Mouse (Mus musculus): ENCODE data around the gene Gpsm1.
"Not testable (repeated sequence)": the region's sequence is repeated elsewhere in the genome, so short reads cannot be mapped to it uniquely, and the experiment has no call there.

Gene Gpsm1

GRCm38 (mm10) chr2:26363481-26363880 lies 48.2 kb downstream of the Gpsm1 start:
- ATAC-seq (ENCODE audit: insufficient number of reproducible peaks, low FRiP score, low TSS enrichment) = no peak

- no peak for ATAC-seq (ENCODE audit: insufficient number of reproducible peaks, low FRiP score, low TSS enrichment)
Measured at GRCm38 (mm10) chr2:26364738-26365465, 49.6 kb downstream of the Gpsm1 start.

GRCm38 (mm10) chr2:26367911-26368310 lies 52.6 kb downstream of the Gpsm1 start:
- no peak for ATAC-seq (ENCODE audit: insufficient number of reproducible peaks, low FRiP score, low TSS enrichment)

GRCm38 (mm10) chr2:26368572-26368971 lies 53.3 kb downstream of the Gpsm1 start:
- no peak for ATAC-seq (ENCODE audit: insufficient number of reproducible peaks, low FRiP score, low TSS enrichment)

GRCm38 (mm10) chr2:26372396-26372795 lies 57.1 kb downstream of the Gpsm1 start:
- ATAC-seq (ENCODE audit: insufficient number of reproducible peaks, low FRiP score, low TSS enrichment) = no peak

GRCm38 (mm10) chr2:26380131-26380771 lies 64.9 kb downstream of the Gpsm1 start, which contains the start of gene Snapc4:
Snapc4 (minus strand) TSS chr2:26380653.
- peak; percentile 90 for ATAC-seq (ENCODE audit: insufficient number of reproducible peaks, low FRiP score, low TSS enrichment)

- not testable (repeated sequence) for ATAC-seq (ENCODE audit: insufficient number of reproducible peaks, low FRiP score, low TSS enrichment)
Measured at GRCm38 (mm10) chr2:26380871-26381270, 65.6 kb downstream of the Gpsm1 start.

- no peak for ATAC-seq (ENCODE audit: insufficient number of reproducible peaks, low FRiP score, low TSS enrichment)
Measured at GRCm38 (mm10) chr2:26387713-26388112, 72.4 kb downstream of the Gpsm1 start.

GRCm38 (mm10) chr2:26388682-26389153 lies 73.4 kb downstream of the Gpsm1 start:
- 0 out of 2 replicates have a peak, but pooled peaks have one; percentile 54 for ATAC-seq (ENCODE audit: insufficient number of reproducible peaks, low FRiP score, low TSS enrichment)

- peak; percentile 71; the same call in 1 of the 2 replicates for ATAC-seq (ENCODE audit: insufficient number of reproducible peaks, low FRiP score, low TSS enrichment)
Measured at GRCm38 (mm10) chr2:26389154-26389690, 73.9 kb downstream of the Gpsm1 start, which contains the start of the genes Entr1 and Pmpca. Entr1 (minus strand) TSS chr2:26389316. Pmpca (plus strand) TSS chr2:26389339.

GRCm38 (mm10) chr2:26390954-26391353 lies 75.6 kb downstream of the Gpsm1 start:
- ATAC-seq (ENCODE audit: insufficient number of reproducible peaks, low FRiP score, low TSS enrichment) = no peak

GRCm38 (mm10) chr2:26391617-26392016 lies 76.3 kb downstream of the Gpsm1 start:
- no peak for ATAC-seq (ENCODE audit: insufficient number of reproducible peaks, low FRiP score, low TSS enrichment)

Measured in cerebellum, adult (tissue).